Mouse (Mus musculus) MEL (cell line): ENCODE measurements around the gene Ptpre.

Experiments used
- CTCF ChIP-seq, 3 experiments: IDR thresholded peaks in 2 of 3; conservative IDR thresholded peaks in 1 of 3; 2 replicates each; pipeline ENCODE4 v1.5.1; 2011 to 2012; ENCODE audit warnings: low read length in 3 of 3, low read depth in 2 of 3, mild to moderate bottlenecking in 2 of 3, improper control_type of control experiment in 1 of 3, inconsistent platforms in 1 of 3, mixed read lengths in 1 of 3, moderate library complexity in 1 of 3; ENCODE audit not compliant: control insufficient read depth in 1 of 3, insufficient read depth in 1 of 3, poor library complexity in 1 of 3, severe bottlenecking in 1 of 3
- E2F4 ChIP-seq: IDR thresholded peaks from 2 replicates; pipeline ENCODE4 v1.6.1; 2011; ENCODE audit warnings: low read depth, low read length, improper control_type of control experiment, borderline replicate concordance
- EP300 ChIP-seq, 2 experiments: IDR thresholded peaks; 2 replicates each; pipeline ENCODE4 v1.6.1; 2011; ENCODE audit warnings: improper control_type of control experiment in 2 of 2, low read length in 2 of 2, low read depth in 1 of 2, mild to moderate bottlenecking in 1 of 2
- MAX ChIP-seq: IDR thresholded peaks from 2 replicates; pipeline ENCODE4 v1.6.1; 2011; ENCODE audit warnings: low read length, improper control_type of control experiment
- MYC ChIP-seq: IDR thresholded peaks from 2 replicates; pipeline ENCODE4 v1.6.1; 2011; ENCODE audit warnings: low read depth, mild to moderate bottlenecking, low read length, improper control_type of control experiment, moderate library complexity
- POLR2A ChIP-seq, 2 experiments: IDR thresholded peaks; 2 replicates each; pipeline ENCODE4 v1.6.1; 2011 to 2012; ENCODE audit warnings: low read length in 2 of 2, mild to moderate bottlenecking in 2 of 2, control low read depth in 1 of 2, improper control_type of control experiment in 1 of 2, low read depth in 1 of 2, moderate library complexity in 1 of 2; ENCODE audit not compliant: control insufficient read depth in 1 of 2, insufficient read depth in 1 of 2, poor library complexity in 1 of 2
- TAL1 ChIP-seq: IDR thresholded peaks from 2 replicates; pipeline ENCODE4 v1.6.1; 2012; ENCODE audit warnings: mild to moderate bottlenecking, inconsistent platforms, low read length, moderate library complexity, mixed read lengths
- ZC3H11A ChIP-seq: IDR thresholded peaks from 2 replicates; pipeline ENCODE4 v1.6.1; 2012; ENCODE audit warnings: low read depth, mild to moderate bottlenecking, inconsistent platforms, low read length, improper control_type of control experiment

DNA sequence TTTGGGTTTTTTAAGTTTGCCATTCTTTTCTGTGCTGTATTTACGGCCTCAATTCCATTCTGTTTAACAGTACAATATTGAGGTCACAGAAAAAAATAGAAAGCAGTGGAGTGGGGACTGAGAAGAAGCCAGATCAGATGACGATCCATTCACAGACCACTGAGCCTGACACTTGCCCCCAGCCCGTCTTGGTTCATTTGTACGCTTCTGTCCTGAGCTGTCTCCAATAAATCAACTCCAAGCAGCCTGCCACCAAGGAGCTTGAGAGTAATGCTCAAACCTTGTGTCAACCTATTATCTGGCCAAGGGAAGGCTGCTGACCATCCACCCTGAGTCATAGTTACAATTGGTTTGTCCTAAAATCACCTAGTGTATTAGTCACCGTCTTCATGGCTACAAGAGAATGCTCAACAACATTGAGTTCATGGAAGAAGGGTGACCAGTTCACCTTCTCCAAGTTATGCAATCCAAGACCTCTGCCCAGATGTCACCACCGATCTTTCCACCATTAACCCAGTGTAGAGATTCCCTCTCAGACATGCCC lies 12.8 kb upstream of the Ptpre start:
- TF ChIP-seq CTCF (IDR thresholded peaks at IDR 0.05 in 2 of 3, conservative IDR thresholded peaks at IDR 0.05 in 1 of 3; ENCODE audit: control insufficient read depth in 1 of 3, insufficient read depth in 1 of 3, low read depth in 2 of 3, low read length in 3 of 3, poor library complexity in 1 of 3, severe bottlenecking in 1 of 3) (no peak), POLR2A (IDR thresholded peaks at IDR 0.05; ENCODE audit: control insufficient read depth in 1 of 2, insufficient read depth in 1 of 2, low read depth in 1 of 2, low read length in 2 of 2, poor library complexity in 1 of 2) (no peak), MYC (no peak), MAX (no peak), EP300 (IDR thresholded peaks at IDR 0.05; ENCODE audit: low read depth in 1 of 2, low read length in 2 of 2) (no peak), ZC3H11A (no peak), E2F4 (no peak), TAL1 (no peak)
